Mouse (Mus musculus): ENCODE results near the gene Pts.

The Pts gene

GRCm38 (mm10) chr9:50491531-50492045 is 36.9 kb downstream of the Pts start:
- DNase-seq (ENCODE audit: low spot score in 2 of 2): no peak

- no peak for DNase-seq (ENCODE audit: low spot score in 2 of 2)
Measured at GRCm38 (mm10) chr9:50490836-50491235, 37.7 kb downstream of the Pts start.

- no peak for DNase-seq (ENCODE audit: low spot score in 2 of 2)
Measured at GRCm38 (mm10) chr9:50485521-50485920, 43.0 kb downstream of the Pts start.

- DNase-seq (ENCODE audit: low spot score in 2 of 2): no peak
Measured at GRCm38 (mm10) chr9:50482743-50483142, 45.8 kb downstream of the Pts start.

- DNase-seq (ENCODE audit: low spot score in 2 of 2): no peak
Measured at GRCm38 (mm10) chr9:50479476-50479875, 49.0 kb downstream of the Pts start.

- peak in 1 of 2 experiments; percentile 54 for DNase-seq (ENCODE audit: low spot score in 2 of 2)
Measured at GRCm38 (mm10) chr9:50478826-50479225, 49.7 kb downstream of the Pts start.

GRCm38 (mm10) chr9:50477270-50477669 is 51.3 kb downstream of the Pts start:
- DNase-seq (ENCODE audit: low spot score in 2 of 2): no peak

- DNase-seq (ENCODE audit: low spot score in 2 of 2): no peak
Measured at GRCm38 (mm10) chr9:50476651-50477050, 51.9 kb downstream of the Pts start.

GRCm38 (mm10) chr9:50475745-50476144 is 52.8 kb downstream of the Pts start:
- no peak for DNase-seq (ENCODE audit: low spot score in 2 of 2)

- DNase-seq (ENCODE audit: low spot score in 2 of 2): no peak
Measured at GRCm38 (mm10) chr9:50475318-50475717, 53.2 kb downstream of the Pts start.
